In genomic region chr12:106527116-106527515, GRCm38 (mm10) we compare ENCODE assay signal across 16 mouse cellular contexts.
DNase-seq lines count a peak whose midpoint lies in the region; ATAC-seq and TF ChIP-seq lines count a peak whose summit lies in the region.
"Had no signal": no experiment of that assay in that cellular context is flagged by ENCODE, and none has a peak within 500 bp of the region (broad histone marks: within the 10 kb centered on the region; RNA-seq: fewer than 3 reads in every experiment).

No protein-coding gene starts in this region.

- no peak for TF ChIP-seq CTCF in midbrain, postnatal 0 days (IDR thresholded peaks at IDR 0.05)
- no peak for TF ChIP-seq CTCF in lung, postnatal 0 days (IDR thresholded peaks at IDR 0.05)

- no peak for ATAC-seq in midbrain, postnatal 0 days (ENCODE audit: low FRiP score)
- ATAC-seq in forebrain, embryonic 15.5 days (replicated peaks), result peak; percentile 21; the same call in 1 of the 2 replicates
- ATAC-seq in midbrain, embryonic 13.5 days, result 0 out of 2 replicates have a peak, but pooled peaks have one; percentile 24
- no peak for ATAC-seq in lung, postnatal 0 days

- peaks cover 20% of the 10 kb centered on the region for H3K27me3 ChIP-seq in midbrain, embryonic 10.5 days (ENCODE audit: low read depth, poor library complexity, severe bottlenecking)
- H3K27me3 ChIP-seq in midbrain, postnatal 0 days (ENCODE audit: insufficient read depth, low read length), result no peaks in the 10 kb centered on the region
- no peaks in the 10 kb centered on the region for H3K27me3 ChIP-seq in forebrain, embryonic 15.5 days
- no peaks in the 10 kb centered on the region for H3K27me3 ChIP-seq in midbrain, embryonic 13.5 days
- H3K27me3 ChIP-seq in lung, postnatal 0 days (replicated peaks; ENCODE audit: insufficient read depth, low read length), result no peaks in the 10 kb centered on the region
- H3K27me3 ChIP-seq: stomach, embryonic 15.5 days had no signal

- DNase-seq in heart, adult 11 months, result peak; percentile 67
- no peak for DNase-seq in heart, adult 8-10 months (ENCODE audit: low spot score)
- no peak for DNase-seq in midbrain, embryonic 10.5 days (ENCODE audit: low spot score)
- DNase-seq in midbrain, postnatal 0 days (ENCODE audit: low spot score), result no peak
- DNase-seq in layer of hippocampus, postnatal 36 days, result no peak
- DNase-seq in lung, postnatal 0 days (ENCODE audit: low spot score), result no peak
- DNase-seq: cerebellum, adult 11 months; heart, postnatal 4 days; layer of hippocampus, adult 9-11 months; right cerebral cortex, postnatal 14 days; thymus, postnatal 36 days had no signal

- no peaks in the 10 kb centered on the region for H3K36me3 ChIP-seq in midbrain, embryonic 10.5 days
- no peaks in the 10 kb centered on the region for H3K36me3 ChIP-seq in midbrain, postnatal 0 days (ENCODE audit: insufficient read depth, low read length)
- H3K36me3 ChIP-seq in forebrain, embryonic 15.5 days, result no peaks in the 10 kb centered on the region
- no peaks in the 10 kb centered on the region for H3K36me3 ChIP-seq in midbrain, embryonic 13.5 days
- H3K36me3 ChIP-seq in lung, postnatal 0 days (ENCODE audit: insufficient read depth, low read length), result no peaks in the 10 kb centered on the region
- H3K36me3 ChIP-seq: limb, embryonic 15.5 days; stomach, embryonic 15.5 days had no signal

- no peak for TF ChIP-seq EP300 in lung, postnatal 0 days (IDR thresholded peaks at IDR 0.05)

- peaks cover 6% of the 10 kb centered on the region; the same call in 1 of the 2 replicates for H3K9me3 ChIP-seq in midbrain, embryonic 10.5 days (replicated peaks)
- no peaks in the 10 kb centered on the region for H3K9me3 ChIP-seq in midbrain, postnatal 0 days (ENCODE audit: low read length)
- no peaks in the 10 kb centered on the region for H3K9me3 ChIP-seq in forebrain, embryonic 15.5 days
- H3K9me3 ChIP-seq in midbrain, embryonic 13.5 days, result no peaks in the 10 kb centered on the region
- no peaks in the 10 kb centered on the region for H3K9me3 ChIP-seq in lung, postnatal 0 days (ENCODE audit: low read length)
- H3K9me3 ChIP-seq: limb, embryonic 15.5 days; stomach, embryonic 15.5 days had no signal

- no peak overlapping the region for H3K9ac ChIP-seq in midbrain, postnatal 0 days (replicated peaks; ENCODE audit: low read length, poor library complexity, severe bottlenecking)
- no peak overlapping the region for H3K9ac ChIP-seq in forebrain, embryonic 15.5 days (replicated peaks)
- H3K9ac ChIP-seq in midbrain, embryonic 13.5 days (replicated peaks), result no peak overlapping the region
- H3K9ac ChIP-seq in lung, postnatal 0 days (replicated peaks; ENCODE audit: low read depth), result no peak overlapping the region
- H3K9ac ChIP-seq: limb, embryonic 15.5 days; stomach, embryonic 15.5 days had no signal

- H3K4me3 ChIP-seq in midbrain, embryonic 10.5 days, result 0 out of 2 replicates have a peak overlapping the region, but pooled peaks have one; percentile 31
- no peak overlapping the region for H3K4me3 ChIP-seq in midbrain, postnatal 0 days (ENCODE audit: low read depth, low read length)
- H3K4me3 ChIP-seq in forebrain, embryonic 15.5 days, result no peak overlapping the region
- H3K4me3 ChIP-seq in midbrain, embryonic 13.5 days (replicated peaks), result no peak overlapping the region
- no peak overlapping the region for H3K4me3 ChIP-seq in lung, postnatal 0 days (ENCODE audit: low read depth, low read length)
- H3K4me3 ChIP-seq: limb, embryonic 15.5 days; stomach, embryonic 15.5 days had no signal

- no peak overlapping the region for H3K4me2 ChIP-seq in midbrain, postnatal 0 days (ENCODE audit: low read depth, low read length, poor library complexity, severe bottlenecking)
- H3K4me2 ChIP-seq in forebrain, embryonic 15.5 days (replicated peaks), result no peak overlapping the region
- H3K4me2 ChIP-seq in midbrain, embryonic 13.5 days (replicated peaks), result peak overlapping the region; percentile 31; the same call in 1 of the 2 replicates
- no peak overlapping the region for H3K4me2 ChIP-seq in lung, postnatal 0 days (replicated peaks; ENCODE audit: low read depth, low read length)
- H3K4me2 ChIP-seq: limb, embryonic 15.5 days; stomach, embryonic 15.5 days had no signal

- WGBS in midbrain, embryonic 10.5 days, result 75% methylated on average over 8 of the region's 8 CpGs
- WGBS in midbrain, postnatal 0 days, result 73% methylated on average over 8 of the region's 8 CpGs
- WGBS in forebrain, embryonic 15.5 days, result 51% methylated on average over 8 of the region's 8 CpGs
- WGBS in midbrain, embryonic 13.5 days, result 69% methylated on average over 8 of the region's 8 CpGs
- WGBS in lung, postnatal 0 days, result 66% methylated on average over 8 of the region's 8 CpGs

- peak overlapping the region; percentile 66; the same call in 1 of the 2 replicates for H3K27ac ChIP-seq in midbrain, embryonic 10.5 days (replicated peaks)
- no peak overlapping the region for H3K27ac ChIP-seq in midbrain, postnatal 0 days (ENCODE audit: low read depth, low read length)
- peak overlapping the region; percentile 90 for H3K27ac ChIP-seq in forebrain, embryonic 15.5 days (replicated peaks)
- H3K27ac ChIP-seq in midbrain, embryonic 13.5 days, result no peak overlapping the region
- H3K27ac ChIP-seq in lung, postnatal 0 days (ENCODE audit: low read length), result no peak overlapping the region
- H3K27ac ChIP-seq: kidney, postnatal 0 days; limb, embryonic 15.5 days; stomach, embryonic 15.5 days had no signal

- H3K4me1 ChIP-seq in midbrain, embryonic 10.5 days, result peaks cover 20% of the 10 kb centered on the region
- H3K4me1 ChIP-seq in midbrain, postnatal 0 days (ENCODE audit: insufficient read depth, low read length), result peaks cover 7% of the 10 kb centered on the region
- H3K4me1 ChIP-seq in forebrain, embryonic 15.5 days, result peaks cover 30% of the 10 kb centered on the region
- H3K4me1 ChIP-seq in midbrain, embryonic 13.5 days (replicated peaks), result peaks cover 24% of the 10 kb centered on the region
- no peaks in the 10 kb centered on the region for H3K4me1 ChIP-seq in lung, postnatal 0 days (ENCODE audit: insufficient read depth, low read depth, low read length)
- H3K4me1 ChIP-seq: stomach, embryonic 15.5 days had no signal

Comparison
In these comparisons a context has a peak if more than half of its experiments do, and no peak if none do; other contexts are left out.
1. H3K27ac ChIP-seq: peak in midbrain, embryonic 10.5 days (single experiment) and forebrain, embryonic 15.5 days (single experiment); none in midbrain, postnatal 0 days (single experiment), midbrain, embryonic 13.5 days (single experiment) and lung, postnatal 0 days (single experiment).
2. ATAC-seq: peak in forebrain, embryonic 15.5 days (single experiment) and midbrain, embryonic 13.5 days (single experiment); none in midbrain, postnatal 0 days (single experiment) and lung, postnatal 0 days (single experiment).